Mouse (Mus musculus): ENCODE data around the gene Anks1b.
A peak's percentile ranks its signal among the peaks of the same experiment; 100 is the strongest.

The Anks1b gene

DNA sequence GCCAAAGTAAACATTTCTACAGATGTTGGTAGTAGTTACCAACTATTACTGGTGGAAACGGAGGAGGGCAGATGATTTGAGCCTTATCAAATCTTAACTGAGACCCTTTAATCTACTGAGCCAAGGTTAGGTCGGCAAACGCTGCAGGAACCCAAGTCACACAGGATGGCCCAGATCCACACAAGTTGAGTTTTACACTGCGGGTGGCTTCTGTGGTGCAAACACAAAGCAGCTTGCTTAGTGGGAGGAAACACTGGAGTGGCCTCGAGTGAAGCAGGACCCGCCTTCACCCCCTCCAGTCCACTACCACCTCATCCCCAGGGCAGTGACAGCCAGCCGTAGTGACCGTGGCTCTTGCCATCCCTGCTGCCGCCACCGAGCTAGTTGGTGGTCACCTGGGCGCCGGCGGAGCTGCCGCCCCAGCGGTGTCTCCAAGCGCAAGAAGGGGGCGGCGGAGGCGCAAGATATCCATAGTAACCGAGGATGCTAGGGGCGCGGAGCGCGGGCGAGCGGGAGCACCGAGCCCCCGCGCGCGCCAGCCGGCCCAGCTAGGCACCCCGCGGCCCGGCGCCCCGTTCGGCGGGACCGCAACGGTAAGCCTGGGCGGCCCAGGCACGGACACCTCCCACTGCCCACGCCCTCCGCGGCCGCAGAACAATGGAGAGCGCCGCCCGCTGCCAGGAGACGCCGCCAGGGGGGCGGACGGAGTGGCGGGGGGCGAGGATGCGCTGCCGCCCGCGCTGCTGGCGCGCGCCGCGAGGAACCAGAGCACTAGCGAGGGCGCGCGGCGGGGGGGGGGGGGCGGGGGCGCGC lies 955.5 kb downstream of the Anks1b start:
- peak; percentile 83 for DNase-seq

GRCm38 (mm10) chr10:90829394-90830267 lies 956.3 kb downstream of the Anks1b start:
- peak; percentile 44 for DNase-seq

GRCm38 (mm10) chr10:90830268-90830585 lies 956.9 kb downstream of the Anks1b start:
- DNase-seq, result peak; percentile 55

- DNase-seq, result peak; percentile 61
Observed at GRCm38 (mm10) chr10:90830591-90831287, 957.4 kb downstream of the Anks1b start.

GRCm38 (mm10) chr10:90831288-90831626 lies 957.9 kb downstream of the Anks1b start:
- DNase-seq, result no peak

DNA sequence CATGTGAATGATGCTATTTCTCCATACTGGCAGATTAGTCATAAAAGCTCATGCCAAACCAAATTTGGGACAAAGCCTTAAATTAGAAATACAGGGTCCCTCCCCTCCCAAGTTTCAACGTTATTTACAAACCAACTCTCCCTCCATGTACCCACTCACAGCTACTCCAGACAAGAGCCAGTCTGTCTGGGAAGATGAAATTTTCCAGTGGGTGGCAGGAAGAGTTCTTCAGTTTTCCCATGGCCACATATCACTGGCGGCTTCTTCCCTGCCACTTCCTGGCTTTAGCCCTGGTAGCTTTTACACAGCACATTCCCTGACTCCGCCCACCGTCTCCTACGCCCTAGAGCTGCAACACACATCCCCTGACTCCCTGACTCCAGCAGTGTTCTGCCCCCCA lies 961.0 kb downstream of the Anks1b start:
- peak; percentile 68 for DNase-seq

GRCm38 (mm10) chr10:90835195-90835594 lies 961.9 kb downstream of the Anks1b start:
- peak; percentile 28 for DNase-seq

GRCm38 (mm10) chr10:90839611-90840335 lies 966.5 kb downstream of the Anks1b start:
- DNase-seq, result peak; percentile 36

GRCm38 (mm10) chr10:90842398-90842797 lies 969.1 kb downstream of the Anks1b start:
- DNase-seq, result no peak

DNA sequence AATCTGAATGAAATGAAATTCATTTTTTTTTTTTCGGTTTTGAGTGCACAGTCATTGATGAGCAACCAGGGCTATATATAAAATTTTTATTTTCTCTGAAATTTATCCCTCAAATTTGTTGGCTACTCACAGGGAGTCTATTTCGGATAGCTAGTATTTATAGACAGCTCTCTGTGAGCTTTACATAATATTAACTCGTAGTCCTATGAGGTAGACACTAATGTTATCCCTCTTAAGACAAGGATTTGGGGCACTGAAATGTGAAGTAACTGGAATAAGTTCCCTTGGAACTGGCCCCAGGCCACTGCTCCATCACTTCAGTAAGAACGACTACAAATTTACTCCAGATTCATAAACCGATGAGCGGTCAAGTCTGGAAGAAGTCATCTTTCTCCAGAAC lies 977.8 kb downstream of the Anks1b start:
- no peak for DNase-seq

DNA sequence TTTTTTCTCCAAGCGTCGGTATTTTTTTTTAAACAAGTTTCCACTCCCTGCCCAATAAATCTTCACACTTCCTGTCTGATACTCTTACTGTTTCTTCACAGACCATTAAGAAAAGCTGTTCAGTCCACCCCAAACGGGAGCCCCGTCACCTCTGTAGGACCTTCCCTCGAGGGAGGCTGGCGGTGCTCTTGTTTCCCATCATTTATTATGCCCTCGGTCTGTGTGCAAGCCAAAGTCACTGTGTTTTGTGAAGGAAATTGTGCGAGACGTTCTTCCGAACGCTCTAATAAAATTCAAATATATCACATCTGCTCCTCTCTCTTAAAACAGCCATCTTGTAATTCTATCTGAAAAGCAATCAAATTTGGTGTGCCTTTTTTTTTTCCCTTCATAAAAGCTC lies 978.7 kb downstream of the Anks1b start:
- DNase-seq, result peak; percentile 62

DNA sequence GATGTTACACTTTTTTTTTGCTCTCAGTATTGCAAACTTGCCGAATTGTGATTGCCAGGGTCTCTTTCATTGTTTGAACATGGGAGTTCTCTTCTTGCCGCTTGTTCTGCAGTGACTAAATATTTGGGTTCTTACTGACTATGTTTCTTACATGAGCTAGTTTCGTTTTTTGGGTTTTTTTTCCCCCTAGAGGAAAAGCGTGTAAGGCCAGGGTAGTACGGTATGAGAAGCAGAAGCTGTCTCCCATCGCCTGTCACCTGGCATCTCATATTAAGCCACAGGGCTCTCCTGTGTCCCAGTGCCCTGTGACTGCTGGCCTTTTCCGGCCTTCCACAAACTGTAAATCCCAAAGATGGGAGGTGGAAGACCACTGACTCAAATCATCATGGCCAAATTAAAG lies 979.1 kb downstream of the Anks1b start:
- peak; percentile 44 for DNase-seq

DNA sequence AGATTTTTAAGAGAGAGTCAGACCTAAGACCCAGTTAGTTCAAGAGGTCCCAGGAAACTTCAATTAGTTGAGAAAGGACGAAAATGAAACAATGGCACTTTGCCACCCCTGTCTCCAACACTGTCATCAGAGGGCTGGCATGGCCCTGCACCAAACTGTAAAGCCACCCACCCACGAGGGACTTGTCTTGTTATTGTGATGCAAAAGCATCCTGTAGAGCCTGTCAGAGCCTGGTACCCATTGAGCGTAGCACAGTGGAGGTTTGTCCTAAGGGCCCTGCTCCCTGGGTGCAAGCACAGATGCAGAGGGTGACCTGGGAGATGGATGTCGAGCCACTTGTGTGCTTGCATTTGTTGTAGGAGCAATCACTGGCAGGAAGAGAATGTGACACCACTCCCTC lies 983.4 kb downstream of the Anks1b start:
- DNase-seq, result no peak

DNA sequence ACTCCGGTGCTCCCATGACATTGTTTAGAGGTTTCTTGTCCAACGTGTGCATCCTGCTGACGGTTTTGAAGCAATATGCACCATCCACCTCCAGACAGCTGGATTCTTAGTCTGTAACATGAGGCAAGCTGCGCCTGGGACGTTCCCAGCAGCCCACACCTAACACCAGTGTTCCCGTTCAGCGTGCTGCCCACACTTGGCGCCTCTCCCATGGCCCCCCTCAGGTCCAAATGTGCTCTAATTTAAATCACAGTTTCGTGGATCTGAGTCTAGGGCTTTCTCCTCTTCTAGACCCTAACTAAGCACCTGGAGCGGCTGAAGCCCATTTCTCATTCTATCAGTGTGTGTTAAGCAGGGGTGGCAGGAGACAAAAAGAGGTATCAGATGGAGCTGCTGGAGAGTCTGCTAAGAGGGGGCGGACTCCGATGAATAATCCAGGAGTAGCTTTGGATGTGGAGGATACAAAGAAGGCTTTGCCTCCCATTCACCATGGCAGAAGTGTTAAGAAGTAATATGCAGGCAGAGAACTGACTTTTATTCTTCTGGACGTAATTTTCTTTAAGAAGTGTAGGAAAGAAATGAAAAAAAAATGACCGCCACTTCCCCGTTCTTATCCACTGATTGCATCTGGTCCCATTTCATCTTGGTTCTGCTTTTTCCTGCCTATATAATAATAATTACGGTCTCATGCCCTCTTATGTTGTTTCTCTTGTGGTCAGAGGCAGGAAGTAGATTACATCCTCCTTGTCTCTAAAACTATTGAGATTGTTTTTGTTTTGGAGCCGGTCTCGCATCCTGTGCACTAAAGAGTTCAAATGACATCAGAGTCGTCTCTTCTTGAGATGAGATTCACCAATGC lies 986.6 kb downstream of the Anks1b start:
- DNase-seq, result peak; percentile 55

GRCm38 (mm10) chr10:90863881-90864598 lies 990.7 kb downstream of the Anks1b start:
- DNase-seq, result peak; percentile 37

DNA sequence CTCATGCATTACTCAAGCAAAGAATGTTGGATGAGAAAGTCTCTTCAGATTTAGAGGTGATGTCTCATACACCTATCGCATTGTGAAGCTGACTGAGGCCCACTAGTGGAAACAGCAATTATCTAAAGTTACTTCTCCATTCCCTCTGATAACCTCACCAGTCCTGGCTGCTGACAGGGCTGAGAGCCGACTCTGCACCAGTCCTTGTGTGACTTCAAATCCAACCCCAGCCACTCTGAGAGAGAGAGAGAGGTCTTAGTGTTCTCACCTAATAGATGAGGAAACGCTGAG lies 991.2 kb downstream of the Anks1b start:
- peak; percentile 39 for DNase-seq

DNA sequence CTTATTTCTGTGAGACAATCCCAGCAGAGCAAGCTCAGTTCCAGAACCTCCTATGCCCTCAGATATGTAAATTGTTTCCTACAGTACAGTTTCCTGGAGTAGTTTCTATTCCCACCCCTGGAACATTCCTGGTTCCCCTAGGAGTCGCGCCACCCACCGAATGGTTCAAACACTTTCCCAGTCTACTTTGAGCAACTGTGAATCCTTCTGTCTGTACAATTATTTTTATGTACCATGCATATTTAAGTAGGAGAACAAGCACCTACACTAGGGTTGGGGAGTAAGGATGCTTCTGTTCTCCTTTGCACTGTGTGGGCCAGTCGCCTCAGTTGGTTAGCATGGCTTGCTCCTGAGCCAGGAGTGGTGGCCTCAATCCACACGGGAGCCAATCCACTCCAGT lies 999.9 kb downstream of the Anks1b start:
- DNase-seq, result no peak

DNA sequence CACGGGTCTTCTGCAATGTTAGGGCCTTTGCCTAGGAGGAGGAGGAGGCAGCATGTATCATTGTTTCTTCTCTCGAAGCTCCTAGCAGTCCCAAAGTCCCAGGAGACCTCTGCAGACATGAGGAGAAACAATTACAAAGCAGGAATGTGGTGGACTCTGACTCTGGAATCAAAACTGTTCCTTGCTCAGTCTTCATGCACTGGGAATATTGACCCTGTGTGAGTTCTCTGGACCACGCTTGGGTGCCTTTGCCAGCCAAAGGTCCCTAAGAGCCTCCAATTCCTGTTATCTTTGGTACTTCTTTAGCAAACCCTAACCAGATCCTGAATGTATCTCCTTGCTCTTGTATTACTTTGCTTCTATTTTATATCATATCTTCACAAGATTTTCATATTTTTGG lies 1000.9 kb downstream of the Anks1b start:
- no peak for DNase-seq

GRCm38 (mm10) chr10:90880854-90881560 lies 1007.7 kb downstream of the Anks1b start:
- peak; percentile 63 for DNase-seq

- peak; percentile 55 for DNase-seq
Observed at GRCm38 (mm10) chr10:90889566-90889965, 1016.3 kb downstream of the Anks1b start.

GRCm38 (mm10) chr10:90892728-90893127 lies 1019.4 kb downstream of the Anks1b start:
- peak; percentile 33 for DNase-seq
